Mouse (Mus musculus) gastrocnemius, adult 18-20 months (tissue): ENCODE data around the gene Esam. TPM values are rescaled to one million over a fixed set of nuclear protein-coding genes. Genes with fewer than 3 reads are reported as not detected.

ENCODE experiments used
- DNase-seq: peaks from one replicate; pipeline ENCODE4 v3.0.0; 2021; ENCODE audit warnings: low spot score
- total RNA-seq, 2 experiments: library from RNA; stranded (reverse); gene quantifications; 2 replicates each; pipeline ENCODE4 v1.2.3; 2021

Gene Esam
- total RNA-seq, 2 experiments from 2014 or later, result 17.9 to 18.5 TPM

GRCm38 (mm10) chr9:37530031-37530887 lies 2.4 kb downstream of the Esam start:
- peak; percentile 51 for DNase-seq

- no peak for DNase-seq
Measured at GRCm38 (mm10) chr9:37530888-37531705, 3.2 kb downstream of the Esam start.

GRCm38 (mm10) chr9:37536851-37537250 lies 9.0 kb downstream of the Esam start:
- DNase-seq, result no peak

GRCm38 (mm10) chr9:37537658-37538250 lies 9.9 kb downstream of the Esam start:
- DNase-seq, result no peak

GRCm38 (mm10) chr9:37539170-37540025 lies 11.5 kb downstream of the Esam start, which contains the start of gene Vsig2:
Vsig2 (plus strand) TSS chr9:37539255.
- no peak for DNase-seq

- DNase-seq, result no peak
Measured at GRCm38 (mm10) chr9:37540226-37540625, 12.3 kb downstream of the Esam start.

- no peak for DNase-seq
Measured at GRCm38 (mm10) chr9:37540701-37541575, 13.1 kb downstream of the Esam start.

GRCm38 (mm10) chr9:37541851-37542642 lies 14.2 kb downstream of the Esam start:
- DNase-seq, result no peak

- no peak for DNase-seq
Measured at GRCm38 (mm10) chr9:37543869-37544440, 16.1 kb downstream of the Esam start.

- DNase-seq, result peak; percentile 26
Measured at GRCm38 (mm10) chr9:37544447-37545165, 16.7 kb downstream of the Esam start.

GRCm38 (mm10) chr9:37545166-37545610 lies 17.3 kb downstream of the Esam start:
- no peak for DNase-seq

- no peak for DNase-seq
Measured at GRCm38 (mm10) chr9:37545847-37546452, 18.1 kb downstream of the Esam start.

- DNase-seq, result no peak
Measured at GRCm38 (mm10) chr9:37546889-37547288, 19.0 kb downstream of the Esam start.

GRCm38 (mm10) chr9:37550435-37550834 lies 22.6 kb downstream of the Esam start:
- no peak for DNase-seq

- no peak for DNase-seq
Measured at GRCm38 (mm10) chr9:37551751-37552531, 24.1 kb downstream of the Esam start.

GRCm38 (mm10) chr9:37552536-37553293 lies 24.8 kb downstream of the Esam start, which contains the start of gene Nrgn:
Nrgn (minus strand) TSS chr9:37552904.
- peak; percentile 68 for DNase-seq
